Mouse (Mus musculus) embryo, embryonic 11.5 days (tissue): Measurements from ENCODE around the gene Atp1a4.

ENCODE experiments used
- DNase-seq: peaks from one replicate; pipeline ENCODE4 v3.0.0-alpha.2; 2012; ENCODE audit warnings: low read depth, low spot score

Gene Atp1a4

DNA sequence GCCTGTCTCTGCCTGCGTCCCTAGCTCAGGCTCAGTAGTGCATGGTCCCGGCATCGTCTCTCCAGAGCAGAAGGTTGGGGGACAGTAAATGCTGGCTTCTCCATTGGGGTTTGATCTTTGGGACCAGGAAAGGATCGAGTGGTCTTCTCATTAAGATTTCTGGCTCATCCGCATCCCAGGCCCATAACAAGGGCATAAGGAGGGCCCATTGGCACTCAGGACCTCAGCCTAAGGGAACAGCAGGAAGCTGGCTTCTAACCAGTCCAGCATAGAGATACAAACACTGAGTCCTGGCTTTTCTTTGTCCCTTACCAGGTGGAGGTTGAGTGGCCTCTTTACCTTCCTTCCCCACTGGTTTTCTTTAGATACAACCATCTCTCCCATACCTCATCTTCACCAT, 60.4 kb downstream of the Atp1a4 start:
- DNase-seq = no peak

- DNase-seq = no peak
Measured at GRCm38 (mm10) chr1:172197146-172197545, 61.1 kb downstream of the Atp1a4 start.

- no peak for DNase-seq
Measured at GRCm38 (mm10) chr1:172194435-172194834, 63.8 kb downstream of the Atp1a4 start.

DNA sequence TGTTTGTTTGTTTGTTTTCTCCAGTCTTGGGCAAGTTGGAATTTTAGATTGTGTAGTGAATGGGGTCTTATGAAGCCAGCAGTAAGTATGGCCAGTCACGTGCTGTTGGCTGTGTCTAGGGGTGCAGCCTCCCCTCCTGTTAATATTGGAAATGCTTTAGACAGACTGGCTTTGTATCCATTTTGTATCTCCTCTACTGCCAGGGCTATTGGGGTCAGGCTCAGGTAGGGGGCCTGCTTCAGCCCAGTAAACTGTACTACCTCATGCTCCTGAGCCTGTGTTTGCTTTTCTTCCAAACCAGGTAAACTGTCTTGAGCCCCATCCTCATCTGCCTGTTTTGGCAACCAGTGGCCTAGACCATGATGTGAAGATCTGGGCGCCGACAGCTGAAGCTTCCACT, 66.0 kb downstream of the Atp1a4 start:
- DNase-seq = no peak

DNA sequence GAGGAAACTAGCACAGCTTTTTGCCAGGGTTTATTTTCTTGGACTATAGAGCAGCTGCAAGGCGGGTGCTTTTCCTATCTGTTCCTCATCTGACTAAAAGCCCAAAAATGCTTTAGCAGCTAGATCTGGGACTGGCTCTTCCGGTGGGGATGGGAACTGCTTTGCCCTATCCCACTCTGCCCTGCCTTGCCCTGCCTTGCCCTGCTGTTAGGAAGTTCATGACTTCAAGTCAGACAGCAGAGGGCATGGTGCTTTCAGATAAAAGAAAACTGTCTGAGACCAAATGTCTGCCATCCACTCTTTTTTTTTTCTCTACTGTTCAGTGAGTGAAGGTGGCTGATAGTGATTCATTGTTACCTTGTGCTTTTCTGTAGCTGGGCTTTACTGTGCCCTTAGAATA, 66.6 kb downstream of the Atp1a4 start:
- DNase-seq = no peak

DNA sequence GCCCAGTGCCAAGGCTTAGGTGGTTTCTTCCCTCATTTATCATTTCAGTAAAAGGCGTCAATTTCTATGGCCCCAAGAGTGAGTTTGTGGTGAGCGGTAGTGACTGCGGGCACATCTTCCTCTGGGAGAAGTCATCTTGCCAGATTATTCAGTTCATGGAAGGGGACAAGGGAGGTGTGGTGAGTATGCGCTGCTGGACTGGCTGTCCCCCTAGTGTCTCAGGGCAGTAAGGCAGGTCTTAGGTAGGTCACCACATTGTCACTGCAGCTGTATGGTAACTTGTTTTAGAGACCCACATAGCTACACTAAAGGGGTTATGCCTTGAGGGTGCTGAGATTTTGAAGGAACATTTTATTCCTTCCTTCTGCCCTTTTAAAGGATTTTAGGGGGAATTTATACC, 69.3 kb downstream of the Atp1a4 start:
- DNase-seq = no peak

GRCm38 (mm10) chr1:172186401-172187289, 71.6 kb downstream of the Atp1a4 start:
- no peak for DNase-seq

- DNase-seq = no peak
Measured at GRCm38 (mm10) chr1:172183915-172184314, 74.3 kb downstream of the Atp1a4 start.

DNA sequence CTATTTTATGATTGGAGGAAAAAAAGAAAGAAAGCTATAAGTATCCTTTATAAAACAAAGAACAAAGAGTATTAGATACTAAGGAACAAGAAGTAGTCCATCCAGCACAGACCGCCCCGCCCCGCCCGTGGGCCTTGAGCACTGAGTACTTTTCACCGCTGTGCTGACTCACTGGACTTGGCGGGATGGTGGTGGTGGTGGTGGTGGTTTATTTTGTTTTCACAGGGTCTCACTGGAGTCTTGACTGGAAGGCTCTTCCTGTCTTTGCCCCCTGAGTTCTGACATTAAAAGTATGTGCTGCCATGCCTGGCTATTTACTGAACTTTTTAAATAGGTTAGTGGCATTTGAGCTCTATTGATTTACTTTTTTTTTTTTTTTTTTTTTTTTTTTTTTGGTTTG, 75.2 kb downstream of the Atp1a4 start:
- DNase-seq = no peak

- DNase-seq = no peak
Measured at GRCm38 (mm10) chr1:172181777-172182176, 76.4 kb downstream of the Atp1a4 start.

DNA sequence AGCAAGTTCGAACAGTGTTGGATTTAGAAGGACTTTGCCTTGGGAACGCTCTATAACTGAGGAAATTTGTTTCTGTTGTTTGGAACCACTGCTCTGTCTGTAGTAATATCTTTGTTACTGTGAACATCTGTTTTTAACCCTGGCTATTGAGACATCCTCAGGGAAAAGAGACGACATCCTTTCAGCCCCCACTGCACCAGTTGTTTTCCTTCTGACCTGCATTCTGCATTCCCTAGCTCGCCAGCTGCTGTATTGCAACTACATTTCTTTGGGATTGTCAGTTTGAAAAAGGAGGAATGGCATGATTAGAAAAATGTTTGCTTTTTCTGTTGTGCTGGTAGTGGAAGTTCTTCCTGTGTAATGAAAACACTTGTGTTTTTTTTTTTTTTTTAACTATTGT, 77.3 kb downstream of the Atp1a4 start:
- no peak for DNase-seq

DNA sequence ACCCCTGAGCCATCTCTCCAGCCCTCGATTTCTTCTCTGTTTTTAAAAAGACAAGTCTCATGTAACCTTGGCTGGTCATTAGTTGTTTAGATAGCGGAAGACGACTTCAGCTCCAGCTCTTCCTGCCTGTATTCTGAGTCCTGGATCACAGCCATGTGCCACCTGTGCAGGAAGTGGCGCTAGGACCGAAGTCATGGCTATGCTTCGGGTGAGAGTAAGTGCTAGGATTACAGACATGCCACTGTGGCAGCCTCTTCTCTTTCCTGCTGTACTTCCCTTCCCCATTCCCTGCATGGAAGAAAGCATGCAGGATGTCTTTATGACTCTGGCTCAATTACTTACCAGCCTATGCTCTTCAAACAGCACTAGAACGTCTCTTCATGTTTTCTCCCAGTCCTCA, 79.1 kb downstream of the Atp1a4 start:
- no peak for DNase-seq

- DNase-seq = no peak
Measured at GRCm38 (mm10) chr1:172177791-172178190, 80.4 kb downstream of the Atp1a4 start.
